Mouse (Mus musculus): ENCODE data around the gene Bpi.

Gene Bpi

DNA sequence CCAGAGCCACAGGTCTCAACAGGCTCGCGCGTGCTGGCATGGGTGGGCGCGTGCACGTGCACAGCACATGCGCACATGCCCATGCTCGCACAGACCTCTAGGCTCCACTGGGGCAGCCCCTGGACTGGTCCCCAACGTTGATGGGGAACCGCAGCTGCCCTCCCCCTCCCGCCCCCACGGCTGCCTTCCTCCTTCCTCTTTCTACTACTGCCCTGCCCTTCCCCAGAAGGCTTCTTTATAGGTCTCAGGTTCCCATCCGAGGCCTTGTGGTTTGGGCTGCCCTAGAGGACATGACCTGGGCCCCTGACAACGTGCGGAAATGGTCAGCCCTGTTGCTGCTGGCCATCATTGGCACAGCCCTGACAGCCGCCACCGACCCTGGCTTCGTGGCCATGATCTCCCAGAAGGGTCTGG, at the start of gene Bpi:
Bpi (plus strand) TSS at position 90 of the 414 bp plus-strand sequence.
- peak; percentile 39 to 68 for DNase-seq (ENCODE audit: low spot score in 2 of 2)

GRCm38 (mm10) chr2:158209776-158210175, 48.1 kb upstream of the Bpi start:
- no peak for DNase-seq (ENCODE audit: low spot score in 2 of 2)

GRCm38 (mm10) chr2:158210503-158210902, 47.4 kb upstream of the Bpi start:
- no peak for DNase-seq (ENCODE audit: low spot score in 2 of 2)

DNA sequence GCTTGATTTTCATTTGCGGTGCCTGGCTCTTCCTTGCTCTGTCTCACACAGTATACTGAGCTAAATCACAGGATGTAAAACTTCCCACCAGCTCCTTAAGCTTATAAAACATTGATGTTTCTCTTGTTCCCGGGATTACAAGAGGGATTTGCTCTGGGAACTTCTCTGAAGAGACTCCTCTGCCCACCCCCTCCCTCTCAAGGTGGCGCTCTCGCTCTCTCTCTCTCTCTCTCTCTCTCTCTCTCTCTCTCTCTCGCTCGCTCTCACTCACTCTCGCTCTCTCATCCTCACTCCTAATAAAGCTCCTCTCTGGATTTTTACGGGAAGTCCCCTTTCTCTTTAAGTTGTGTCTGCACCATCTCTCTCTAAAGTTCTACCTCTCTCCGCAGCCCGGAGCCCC, 46.9 kb upstream of the Bpi start:
- no peak for DNase-seq (ENCODE audit: low spot score in 2 of 2)

GRCm38 (mm10) chr2:158211764-158212471, 46.0 kb upstream of the Bpi start:
- DNase-seq (ENCODE audit: low spot score in 2 of 2), result no peak

DNA sequence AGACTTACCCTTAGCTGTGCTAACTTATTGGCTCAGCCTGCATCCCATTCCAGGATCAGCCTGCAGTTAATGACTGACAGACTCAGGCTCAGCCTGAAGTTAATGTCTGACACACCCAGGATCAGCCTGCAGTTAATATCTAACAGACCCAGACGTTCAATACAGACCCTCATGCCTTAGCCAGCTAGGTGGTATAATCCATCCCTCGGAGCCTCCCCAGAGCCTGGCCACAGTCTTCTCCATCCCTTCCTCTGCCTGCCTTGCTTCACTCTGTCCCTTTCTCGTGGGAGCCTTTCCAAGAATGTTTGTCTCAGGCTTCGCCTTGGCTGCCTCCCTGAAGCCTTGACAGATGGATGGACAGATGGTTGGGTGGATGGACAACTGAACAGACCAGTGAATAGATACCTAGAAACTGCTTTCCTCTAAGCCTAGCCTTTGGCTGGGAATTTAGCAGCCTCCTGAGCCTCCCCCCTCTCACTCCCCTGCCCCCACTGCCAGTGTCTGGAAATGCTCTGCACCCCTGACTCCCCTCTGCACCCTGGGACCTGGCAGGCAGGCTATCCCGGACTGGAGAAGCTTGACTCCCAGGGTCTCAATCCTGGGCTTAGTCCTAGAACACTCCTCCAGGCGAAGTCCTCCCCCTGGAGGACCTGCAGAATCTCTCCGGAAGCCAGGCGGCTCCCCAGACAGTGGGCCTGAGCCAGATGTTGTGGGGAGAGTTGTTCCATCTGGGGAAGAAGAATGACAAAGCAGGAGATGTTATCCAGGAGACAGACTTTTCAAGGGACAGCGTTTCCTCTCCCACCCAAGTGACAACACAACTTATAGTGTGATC, 42.4 kb upstream of the Bpi start:
- DNase-seq (ENCODE audit: low spot score in 2 of 2), result no peak

- no peak for DNase-seq (ENCODE audit: low spot score in 2 of 2)
Observed at GRCm38 (mm10) chr2:158216510-158216909, 41.4 kb upstream of the Bpi start.

- DNase-seq (ENCODE audit: low spot score in 2 of 2), result no peak
Observed at GRCm38 (mm10) chr2:158219562-158219961, 38.3 kb upstream of the Bpi start.

- no peak for DNase-seq (ENCODE audit: low spot score in 2 of 2)
Observed at GRCm38 (mm10) chr2:158221446-158222084, 36.3 kb upstream of the Bpi start.

DNA sequence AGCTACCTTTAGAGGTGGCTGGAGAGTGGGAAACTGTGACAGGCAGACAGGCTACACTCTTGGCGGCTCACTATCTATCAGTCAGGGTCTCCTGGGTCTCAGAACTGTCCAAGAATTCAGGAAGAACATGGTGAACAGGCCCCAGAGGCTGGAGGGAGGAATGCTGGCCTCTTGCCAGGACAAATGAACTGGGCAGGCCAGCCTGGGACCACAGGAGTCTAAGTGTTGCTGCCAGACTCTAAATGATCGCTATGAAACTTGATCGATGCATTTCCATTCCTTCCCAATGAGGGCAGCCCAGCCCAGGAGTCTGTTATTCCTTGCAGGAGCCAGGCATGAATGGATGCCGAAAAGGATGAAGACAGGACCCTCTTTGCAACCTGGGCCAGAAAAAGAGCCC, 35.2 kb upstream of the Bpi start:
- DNase-seq (ENCODE audit: low spot score in 2 of 2), result no peak

DNA sequence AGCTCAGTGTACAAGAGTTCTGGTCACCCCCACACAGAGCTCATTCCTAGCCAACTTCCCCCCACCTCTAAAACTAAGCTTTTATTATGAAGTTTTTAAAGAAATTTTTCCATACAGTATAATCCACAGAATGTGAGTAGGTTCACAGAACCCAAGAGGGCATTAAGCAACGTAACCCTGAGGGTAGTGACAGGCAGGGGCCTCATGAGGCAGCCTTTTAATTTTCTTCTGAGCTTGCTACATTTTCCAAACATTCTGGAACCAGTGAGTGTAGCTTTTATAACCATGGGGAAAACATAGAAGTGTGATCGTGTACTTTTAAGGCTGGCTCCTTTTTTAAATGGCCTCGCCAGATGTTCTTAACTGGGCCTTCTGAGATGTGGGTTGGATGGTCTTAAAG, 34.4 kb upstream of the Bpi start:
- no peak for DNase-seq (ENCODE audit: low spot score in 2 of 2)

GRCm38 (mm10) chr2:158225301-158225700, 32.6 kb upstream of the Bpi start:
- DNase-seq (ENCODE audit: low spot score in 2 of 2), result no peak

- no peak for DNase-seq (ENCODE audit: low spot score in 2 of 2)
Observed at GRCm38 (mm10) chr2:158228670-158229502, 29.0 kb upstream of the Bpi start, which contains the start of gene D630003M21Rik. TSS of gene D630003M21Rik (minus strand) at chr2:158229222.

DNA sequence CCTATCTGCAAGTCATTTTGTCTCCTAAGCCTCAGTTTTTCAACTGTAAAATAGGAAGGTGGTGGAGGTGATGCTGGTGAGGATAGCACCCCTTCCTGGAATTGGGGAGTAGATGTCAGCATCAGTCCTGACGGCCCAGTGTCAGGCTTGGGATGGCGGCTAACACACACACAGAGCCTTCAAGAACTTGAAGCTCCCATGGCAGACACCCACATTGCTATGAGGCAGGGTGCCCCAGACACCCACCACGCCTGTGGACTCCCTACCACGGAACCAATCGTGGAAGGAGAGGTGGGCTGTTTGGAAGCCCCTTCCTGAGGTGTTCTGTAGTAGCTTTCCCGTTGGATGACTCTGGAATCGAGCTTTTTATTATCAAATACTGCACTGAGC, 28.4 kb upstream of the Bpi start:
- no peak for DNase-seq (ENCODE audit: low spot score in 2 of 2)

- no peak for DNase-seq (ENCODE audit: low spot score in 2 of 2)
Observed at GRCm38 (mm10) chr2:158230617-158231016, 27.3 kb upstream of the Bpi start.

GRCm38 (mm10) chr2:158231071-158231470, 26.8 kb upstream of the Bpi start:
- DNase-seq (ENCODE audit: low spot score in 2 of 2), result no peak

- DNase-seq (ENCODE audit: low spot score in 2 of 2), result no peak
Observed at GRCm38 (mm10) chr2:158232414-158232813, 25.5 kb upstream of the Bpi start.

DNA sequence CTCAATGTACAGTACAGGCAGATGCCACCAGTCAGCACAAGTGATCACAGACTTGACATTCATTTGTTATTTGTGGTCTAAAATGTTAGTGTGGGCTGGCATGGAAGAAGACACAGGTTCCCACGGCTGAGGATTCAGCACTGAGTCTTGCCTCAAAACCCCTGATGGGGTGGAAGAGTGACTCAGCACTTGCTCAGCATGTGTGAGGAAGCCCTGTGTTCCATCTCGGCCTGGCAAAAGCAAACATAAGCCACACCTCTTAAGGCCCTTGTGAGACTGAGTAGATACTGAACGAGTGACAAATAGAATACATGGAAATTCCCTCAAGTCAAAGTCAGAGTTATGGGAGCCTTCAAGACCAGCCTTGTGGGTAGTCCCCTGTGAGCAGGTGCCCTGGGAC, 24.8 kb upstream of the Bpi start:
- DNase-seq (ENCODE audit: low spot score in 2 of 2), result no peak

- DNase-seq (ENCODE audit: low spot score in 2 of 2), result no peak
Observed at GRCm38 (mm10) chr2:158236698-158237097, 21.2 kb upstream of the Bpi start.

DNA sequence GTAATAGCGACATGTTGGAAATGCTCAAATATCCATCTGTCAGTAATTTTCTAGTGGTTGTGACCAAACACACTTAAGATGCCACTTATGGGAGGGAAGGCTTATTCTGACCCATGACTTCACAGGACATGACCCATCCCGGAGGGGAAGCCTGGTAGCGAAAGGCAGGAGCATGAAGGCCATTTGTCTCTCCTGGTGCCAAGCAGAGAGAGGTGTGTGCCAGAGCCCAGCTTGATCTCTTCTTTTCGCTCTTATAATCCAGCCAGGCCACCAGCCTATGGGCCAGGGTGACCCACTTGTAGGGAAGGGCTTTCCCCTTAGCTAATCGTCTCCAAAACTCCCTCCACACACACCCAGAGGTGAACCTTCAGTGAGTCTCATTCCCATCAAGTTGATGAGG, 19.8 kb upstream of the Bpi start:
- no peak for DNase-seq (ENCODE audit: low spot score in 2 of 2)

DNA sequence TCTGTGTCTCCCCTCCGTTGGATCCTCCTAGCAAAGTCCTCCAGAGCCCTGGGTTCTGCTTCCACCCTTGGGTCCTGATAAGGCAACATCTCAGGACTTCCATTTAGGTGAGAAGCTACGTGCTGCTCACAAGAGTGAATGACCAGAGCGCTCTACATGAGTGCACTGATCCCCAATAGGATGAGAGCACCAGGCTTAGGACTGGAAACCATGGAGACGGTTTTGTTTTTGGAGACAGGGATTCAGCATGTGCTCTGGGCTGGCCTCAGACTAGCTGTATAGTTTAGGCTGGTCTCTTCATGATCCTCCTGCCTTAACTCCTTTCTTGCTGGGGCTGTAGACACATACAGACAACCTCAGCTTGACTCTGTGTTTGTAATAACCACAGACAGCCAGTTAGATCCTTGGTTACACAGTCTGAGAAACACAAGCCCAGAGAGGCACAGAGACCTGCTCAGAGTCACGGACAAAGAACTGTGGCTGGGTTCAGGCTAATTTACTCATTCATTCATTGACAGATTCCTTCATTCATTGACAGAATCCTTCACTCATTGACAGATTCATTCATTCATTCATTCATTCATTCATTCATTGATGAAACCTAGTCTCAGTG, 16.7 kb upstream of the Bpi start:
- no peak for DNase-seq (ENCODE audit: low spot score in 2 of 2)
